Mouse (Mus musculus): ENCODE data around the gene D7Ertd443e.
A peak's percentile ranks its signal among the peaks of the same experiment; 100 is the strongest.

The D7Ertd443e gene

DNA sequence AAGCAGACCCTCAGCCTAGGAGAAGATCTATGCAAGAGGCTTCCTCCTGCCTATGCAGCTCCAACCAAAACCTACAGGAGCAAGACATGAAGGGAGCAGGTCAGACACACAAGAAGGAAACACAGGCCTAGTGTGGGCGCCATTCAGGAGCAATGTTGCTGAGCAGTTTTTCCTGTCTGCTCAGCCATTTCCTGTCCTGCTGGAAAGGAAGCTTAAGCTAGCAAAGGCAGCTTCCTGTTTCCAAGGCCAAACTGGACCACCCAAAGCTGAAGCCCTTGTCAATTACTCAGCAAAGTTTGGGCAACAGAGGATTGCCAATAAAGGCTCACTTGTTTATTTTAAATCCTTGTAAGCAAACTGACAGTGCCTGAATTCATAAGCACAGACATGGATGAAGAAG is 142.7 kb downstream of the D7Ertd443e start:
- Histone ChIP-seq H3K4me1 (replicated peaks; ENCODE audit: low read depth, low read length) (peaks cover 17% of the 10 kb centered on the region), H3K36me3 (ENCODE audit: insufficient read depth, low read length) (no peaks in the 10 kb centered on the region), H3K4me3 (replicated peaks; ENCODE audit: low read length) (no peak overlapping the region), H3K9me3 (ENCODE audit: low read length) (no peaks in the 10 kb centered on the region), H3K27me3 (ENCODE audit: insufficient read depth, low read length) (no peaks in the 10 kb centered on the region)
- no peak for TF ChIP-seq CTCF (conservative IDR thresholded peaks at IDR 0.05; ENCODE audit: low read length)
- TF ChIP-seq POU5F1 (IDR thresholded peaks at IDR 0.05; ENCODE audit: borderline replicate concordance, low read length) = no peak
- TF ChIP-seq NANOG (IDR thresholded peaks at IDR 0.05; ENCODE audit: borderline replicate concordance, low read length) = no peak

DNA sequence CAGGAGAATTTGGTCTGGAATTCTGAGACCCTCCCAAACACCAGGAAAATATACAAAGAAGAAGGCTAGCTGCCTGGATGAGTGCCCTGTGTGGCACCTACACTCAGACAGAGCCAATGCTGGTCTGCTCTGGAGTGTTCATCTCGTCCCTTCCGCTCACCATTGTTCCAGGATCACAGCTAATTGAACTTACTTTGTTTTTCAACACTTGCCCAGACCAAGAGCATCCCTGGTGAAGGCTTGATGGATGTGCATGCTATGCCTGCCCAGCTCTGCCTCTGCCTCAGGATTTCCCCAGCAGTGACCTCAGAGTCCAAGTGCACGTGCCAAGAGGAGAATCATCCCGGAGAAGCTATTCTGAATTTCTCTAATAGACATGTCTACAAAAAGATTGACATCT is 144.2 kb downstream of the D7Ertd443e start:
- Histone ChIP-seq H3K36me3 (ENCODE audit: insufficient read depth, low read length) (no peaks in the 10 kb centered on the region), H3K27me3 (ENCODE audit: insufficient read depth, low read length) (no peaks in the 10 kb centered on the region), H3K4me3 (replicated peaks; ENCODE audit: low read length) (no peak overlapping the region), H3K4me1 (replicated peaks; ENCODE audit: low read depth, low read length) (peaks cover 7% of the 10 kb centered on the region), H3K9me3 (ENCODE audit: low read length) (no peaks in the 10 kb centered on the region)
- TF ChIP-seq CTCF (conservative IDR thresholded peaks at IDR 0.05; ENCODE audit: low read length) = no peak
- TF ChIP-seq NANOG (IDR thresholded peaks at IDR 0.05; ENCODE audit: borderline replicate concordance, low read length) = no peak
- TF ChIP-seq POU5F1 (IDR thresholded peaks at IDR 0.05; ENCODE audit: borderline replicate concordance, low read length) = no peak

DNA sequence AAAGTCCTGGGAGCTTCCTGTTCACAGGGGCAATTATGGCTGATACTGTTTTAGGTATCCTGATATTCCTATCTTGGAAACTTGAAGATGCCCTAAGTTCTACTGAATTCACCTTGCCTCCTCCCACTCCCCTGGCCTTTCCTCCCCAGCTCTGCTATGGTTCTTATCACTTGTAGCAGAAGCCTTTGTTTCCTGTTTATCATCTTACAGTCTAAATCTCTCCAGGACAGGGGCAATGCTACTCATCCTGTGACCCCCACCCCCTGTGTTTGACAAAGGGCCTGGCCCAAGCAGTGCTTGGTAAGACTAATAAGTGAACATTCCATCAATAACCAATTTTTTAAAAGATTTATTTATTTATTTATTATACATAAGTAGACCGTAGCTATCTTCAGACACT is 144.9 kb downstream of the D7Ertd443e start:
- H3K9me3 ChIP-seq (ENCODE audit: low read length) = no peaks in the 10 kb centered on the region
- H3K4me3 ChIP-seq (replicated peaks; ENCODE audit: low read length) = no peak overlapping the region
- 0 out of 2 replicates have a peak, but pooled peaks cover 3% of the 10 kb centered on the region for H3K4me1 ChIP-seq (replicated peaks; ENCODE audit: low read depth, low read length)
- H3K27me3 ChIP-seq (ENCODE audit: insufficient read depth, low read length) = no peaks in the 10 kb centered on the region
- no peaks in the 10 kb centered on the region for H3K36me3 ChIP-seq (ENCODE audit: insufficient read depth, low read length)
- TF ChIP-seq POU5F1 (IDR thresholded peaks at IDR 0.05; ENCODE audit: borderline replicate concordance, low read length) (no peak), CTCF (conservative IDR thresholded peaks at IDR 0.05; ENCODE audit: low read length) (no peak), NANOG (IDR thresholded peaks at IDR 0.05; ENCODE audit: borderline replicate concordance, low read length) (no peak)

DNA sequence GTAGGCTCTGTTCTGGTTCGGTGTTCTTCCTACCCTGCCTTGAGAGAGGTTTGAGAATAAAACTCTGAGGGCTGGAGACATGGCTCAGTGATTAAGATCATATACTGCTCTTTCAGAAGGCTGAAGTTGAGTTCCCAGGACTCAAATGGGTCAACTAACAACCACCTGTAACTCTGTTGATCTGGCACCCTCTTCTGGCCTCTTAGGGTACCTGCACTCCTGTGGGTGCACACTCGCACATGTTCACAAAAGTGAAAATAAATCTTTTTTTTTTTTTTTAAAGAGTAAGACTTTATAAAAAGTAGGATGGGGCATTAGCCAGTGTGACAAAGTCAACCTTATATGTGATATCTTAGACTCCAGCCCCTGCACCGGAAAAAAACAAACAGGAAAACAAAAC is 146.6 kb downstream of the D7Ertd443e start:
- Histone ChIP-seq H3K27me3 (ENCODE audit: insufficient read depth, low read length) (no peaks in the 10 kb centered on the region), H3K36me3 (ENCODE audit: insufficient read depth, low read length) (no peaks in the 10 kb centered on the region), H3K4me3 (replicated peaks; ENCODE audit: low read length) (no peak overlapping the region), H3K4me1 (replicated peaks; ENCODE audit: low read depth, low read length) (0 out of 2 replicates have a peak, but pooled peaks cover 3% of the 10 kb centered on the region), H3K9me3 (ENCODE audit: low read length) (no peaks in the 10 kb centered on the region)
- TF ChIP-seq POU5F1 (IDR thresholded peaks at IDR 0.05; ENCODE audit: borderline replicate concordance, low read length) (no peak), NANOG (IDR thresholded peaks at IDR 0.05; ENCODE audit: borderline replicate concordance, low read length) (no peak), CTCF (conservative IDR thresholded peaks at IDR 0.05; ENCODE audit: low read length) (peak; percentile 66)

DNA sequence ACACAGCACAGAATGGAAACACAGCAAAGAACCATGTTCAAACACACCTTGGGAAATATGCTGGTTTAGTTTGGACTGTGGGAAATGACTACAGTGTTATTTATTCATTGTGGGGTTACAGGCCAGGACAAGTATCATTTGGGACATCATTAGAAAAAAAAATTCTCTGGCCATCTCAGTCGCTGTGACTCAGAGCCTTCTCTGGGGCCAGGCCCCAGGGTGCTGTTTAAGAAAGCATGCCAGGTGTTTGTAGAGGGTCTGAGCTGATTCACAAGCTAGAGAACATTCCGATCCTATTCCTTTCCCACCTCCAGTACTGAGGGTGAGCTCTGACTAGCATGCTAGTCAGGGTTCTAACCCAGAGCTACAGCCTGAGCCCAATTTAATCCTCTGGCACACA is 148.1 kb downstream of the D7Ertd443e start:
- no peaks in the 10 kb centered on the region for H3K9me3 ChIP-seq (ENCODE audit: low read length)

DNA sequence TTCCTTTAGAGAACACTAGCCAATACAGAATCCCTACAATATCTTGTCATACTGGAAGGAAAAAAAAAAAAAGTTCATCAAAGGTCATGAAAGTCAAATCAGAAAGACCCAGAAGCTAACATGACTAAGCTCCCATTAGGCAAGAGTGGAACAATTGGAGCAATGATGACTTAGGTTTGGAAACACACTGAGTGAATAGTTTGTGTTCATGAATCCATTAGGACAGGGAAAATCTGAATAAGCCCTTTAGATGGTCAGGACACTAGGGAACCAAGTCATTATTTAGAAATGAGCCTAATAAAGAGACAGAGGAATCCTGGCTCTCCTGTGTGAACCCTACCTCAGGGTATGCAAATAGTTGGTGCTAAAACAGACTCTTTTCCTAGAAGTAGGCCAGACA is 148.7 kb downstream of the D7Ertd443e start:
- Histone ChIP-seq H3K4me3 (replicated peaks; ENCODE audit: low read length) (no peak overlapping the region), H3K27me3 (ENCODE audit: insufficient read depth, low read length) (no peaks in the 10 kb centered on the region), H3K9me3 (ENCODE audit: low read length) (no peaks in the 10 kb centered on the region), H3K4me1 (replicated peaks; ENCODE audit: low read depth, low read length) (no peaks in the 10 kb centered on the region), H3K36me3 (ENCODE audit: insufficient read depth, low read length) (no peaks in the 10 kb centered on the region)
- TF ChIP-seq NANOG (IDR thresholded peaks at IDR 0.05; ENCODE audit: borderline replicate concordance, low read length) (no peak), POU5F1 (IDR thresholded peaks at IDR 0.05; ENCODE audit: borderline replicate concordance, low read length) (no peak)

More for the DNA sequence above, 148.1 kb downstream of the D7Ertd443e start:
- no peaks in the 10 kb centered on the region for H3K4me1 ChIP-seq (replicated peaks; ENCODE audit: low read depth, low read length)
- H3K36me3 ChIP-seq (ENCODE audit: insufficient read depth, low read length) = no peaks in the 10 kb centered on the region
- TF ChIP-seq POU5F1 (IDR thresholded peaks at IDR 0.05; ENCODE audit: borderline replicate concordance, low read length) = no peak
- no peak for TF ChIP-seq NANOG (IDR thresholded peaks at IDR 0.05; ENCODE audit: borderline replicate concordance, low read length)
- TF ChIP-seq CTCF (conservative IDR thresholded peaks at IDR 0.05; ENCODE audit: low read length) = no peak
- H3K27me3 ChIP-seq (ENCODE audit: insufficient read depth, low read length) = no peaks in the 10 kb centered on the region
- H3K4me3 ChIP-seq (replicated peaks; ENCODE audit: low read length) = no peak overlapping the region

DNA sequence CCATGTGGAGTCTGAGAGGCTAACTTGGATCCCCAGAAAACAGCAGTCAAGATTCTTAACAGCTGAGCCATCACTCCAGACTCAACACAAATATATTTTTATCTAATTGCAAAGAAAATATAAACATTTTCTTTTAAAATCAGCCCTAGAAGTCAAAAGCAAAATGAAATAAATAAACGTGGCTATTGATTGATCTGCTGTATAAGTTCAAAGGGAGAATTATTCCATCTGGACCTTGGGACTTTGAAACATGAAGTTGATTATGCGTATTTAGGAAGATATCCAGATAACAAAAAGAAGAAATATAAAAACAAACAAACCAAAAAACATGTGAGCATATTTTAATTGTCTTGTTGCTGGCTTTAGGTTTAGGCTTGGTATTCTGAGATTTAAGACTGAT is 149.9 kb downstream of the D7Ertd443e start:
- Histone ChIP-seq H3K36me3 (ENCODE audit: insufficient read depth, low read length) (no peaks in the 10 kb centered on the region), H3K9me3 (ENCODE audit: low read length) (no peaks in the 10 kb centered on the region), H3K4me1 (replicated peaks; ENCODE audit: low read depth, low read length) (no peaks in the 10 kb centered on the region), H3K27me3 (ENCODE audit: insufficient read depth, low read length) (peaks cover 3% of the 10 kb centered on the region; the same call in 1 of the 2 replicates), H3K4me3 (replicated peaks; ENCODE audit: low read length) (no peak overlapping the region)
- no peak for TF ChIP-seq POU5F1 (IDR thresholded peaks at IDR 0.05; ENCODE audit: borderline replicate concordance, low read length)
- no peak for TF ChIP-seq NANOG (IDR thresholded peaks at IDR 0.05; ENCODE audit: borderline replicate concordance, low read length)

DNA sequence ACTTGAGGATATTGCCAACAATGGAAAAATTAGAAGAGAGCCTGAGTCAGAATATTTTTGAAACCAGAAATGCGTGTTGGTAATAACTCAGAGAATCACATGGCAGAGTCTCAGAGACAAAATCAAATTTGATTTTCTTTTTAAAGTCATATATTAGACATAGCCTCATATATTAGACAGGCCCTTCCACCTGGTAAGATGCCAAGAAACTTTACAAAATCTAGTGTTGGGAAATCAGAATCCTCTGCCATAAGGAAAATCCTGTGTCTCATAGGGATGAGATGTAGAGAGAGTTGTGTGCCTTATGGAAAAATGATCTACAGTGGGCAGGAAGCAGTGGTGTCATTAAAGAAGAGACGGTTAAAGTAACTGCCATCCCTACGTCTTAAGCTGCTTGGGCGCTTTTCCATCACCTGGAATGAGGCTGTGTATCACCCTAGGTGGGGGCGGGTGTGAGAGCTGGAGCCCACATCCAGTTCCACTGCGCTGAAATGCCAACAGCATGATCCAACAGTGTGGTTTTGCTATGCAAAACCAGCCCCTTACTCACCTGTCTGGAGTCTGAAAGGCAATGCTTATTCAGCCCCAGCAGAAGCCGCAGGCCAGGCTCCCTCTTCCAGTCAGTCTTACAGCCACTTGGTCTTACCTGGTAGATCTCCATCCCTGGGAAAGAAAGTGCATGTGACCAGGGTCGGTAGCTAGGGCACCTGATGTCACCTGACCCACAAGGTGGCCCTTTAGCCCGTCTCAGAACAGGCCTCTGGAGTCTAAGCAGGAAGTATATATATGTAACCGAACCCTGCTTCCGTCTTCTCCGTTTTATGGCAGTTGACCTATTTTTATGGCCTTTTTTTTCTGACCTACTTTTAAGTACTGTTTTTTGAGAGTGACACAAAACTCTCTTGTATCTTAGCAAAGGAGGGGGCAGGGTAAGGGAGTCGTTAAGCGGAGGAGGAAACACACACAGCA is 153.8 kb downstream of the D7Ertd443e start, which contains the start of gene Adam12:
Gene Adam12 (minus strand): TSS at position 769 of the 969 bp plus-strand sequence.
- Histone ChIP-seq H3K36me3 (ENCODE audit: insufficient read depth, low read length) (no peaks in the 10 kb centered on the region), H3K9me3 (ENCODE audit: low read length) (no peaks in the 10 kb centered on the region), H3K4me3 (replicated peaks; ENCODE audit: low read length) (no peak within 1 kb of the TSS), H3K27me3 (ENCODE audit: insufficient read depth, low read length) (peaks cover 35% of the 10 kb centered on the region), H3K4me1 (replicated peaks; ENCODE audit: low read depth, low read length) (no peaks in the 10 kb centered on the region)
- no peak for TF ChIP-seq NANOG (IDR thresholded peaks at IDR 0.05; ENCODE audit: borderline replicate concordance, low read length)
- TF ChIP-seq CTCF (conservative IDR thresholded peaks at IDR 0.05; ENCODE audit: low read length) = no peak
- TF ChIP-seq POU5F1 (IDR thresholded peaks at IDR 0.05; ENCODE audit: borderline replicate concordance, low read length) = no peak
